In the genomic region with DNA sequence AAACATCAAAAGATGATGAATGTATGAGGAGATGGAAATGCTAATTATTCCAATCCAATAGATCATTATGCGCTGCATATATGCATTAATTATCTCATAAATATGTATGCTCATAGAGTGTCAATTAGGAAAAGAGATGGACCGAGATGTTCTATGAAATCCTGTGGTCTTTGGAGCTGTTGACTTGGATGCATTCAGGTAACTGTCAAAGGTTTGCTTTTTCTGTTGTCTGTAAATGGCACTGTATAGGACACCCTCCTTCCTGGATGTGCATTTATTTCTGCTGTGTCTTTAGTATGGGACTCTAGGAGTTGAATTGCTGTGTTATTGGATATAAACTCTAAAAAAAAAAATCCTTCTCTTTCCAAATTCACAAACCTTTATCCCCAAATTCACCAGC, we compare ENCODE assay signal across 15 mouse cellular contexts.
A peak's percentile ranks its signal among the peaks of the same experiment; 100 is the strongest.
DNase-seq lines count a peak whose midpoint lies in the region; ATAC-seq and TF ChIP-seq lines count a peak whose summit lies in the region.
"Had no signal": no experiment of that assay in that cellular context is flagged by ENCODE, and none has a peak within 500 bp of the region (broad histone marks: within the 10 kb centered on the region; RNA-seq: fewer than 3 reads in every experiment).

No protein-coding gene starts in this region.

- H3K36me3 ChIP-seq in hindbrain, embryonic 12.5 days = no peaks in the 10 kb centered on the region
- H3K36me3 ChIP-seq in hindbrain, embryonic 10.5 days = no peaks in the 10 kb centered on the region
- H3K36me3 ChIP-seq in midbrain, embryonic 12.5 days = no peaks in the 10 kb centered on the region
- no peaks in the 10 kb centered on the region for H3K36me3 ChIP-seq in midbrain, embryonic 10.5 days
- no peaks in the 10 kb centered on the region for H3K36me3 ChIP-seq in forebrain, embryonic 15.5 days
- no peaks in the 10 kb centered on the region for H3K36me3 ChIP-seq in forebrain, postnatal 0 days (ENCODE audit: insufficient read depth)
- H3K36me3 ChIP-seq: embryonic facial prominence, embryonic 10.5 days; heart, embryonic 13.5 days had no signal

- WGBS in hindbrain, embryonic 12.5 days = 61% methylated on average over 2 of the region's 2 CpGs
- WGBS in hindbrain, embryonic 10.5 days = 85% methylated on average over 2 of the region's 2 CpGs
- 72% methylated on average over 2 of the region's 2 CpGs for WGBS in midbrain, embryonic 12.5 days
- 84% methylated on average over 2 of the region's 2 CpGs for WGBS in midbrain, embryonic 10.5 days
- WGBS in forebrain, embryonic 15.5 days = 43% methylated on average over 2 of the region's 2 CpGs
- 43% methylated on average over 2 of the region's 2 CpGs for WGBS in forebrain, postnatal 0 days

- TF ChIP-seq CTCF in forebrain, postnatal 0 days (IDR thresholded peaks at IDR 0.05; ENCODE audit: low read depth) = no peak

- ATAC-seq in hindbrain, embryonic 12.5 days (ENCODE audit: low FRiP score) = 0 out of 2 replicates have a peak, but pooled peaks have one; percentile 16
- no peak for ATAC-seq in midbrain, embryonic 12.5 days (ENCODE audit: low FRiP score, low read depth)
- peak; percentile 53; the same call in 1 of the 2 replicates for ATAC-seq in forebrain, embryonic 15.5 days (replicated peaks)
- peak; percentile 11; the same call in 1 of the 2 replicates for ATAC-seq in forebrain, postnatal 0 days
- ATAC-seq: intestine, embryonic 16.5 days had no signal

- no peaks in the 10 kb centered on the region for H3K27me3 ChIP-seq in hindbrain, embryonic 12.5 days
- H3K27me3 ChIP-seq in hindbrain, embryonic 10.5 days (ENCODE audit: insufficient read depth, poor library complexity, severe bottlenecking) = no peaks in the 10 kb centered on the region
- H3K27me3 ChIP-seq in midbrain, embryonic 12.5 days = no peaks in the 10 kb centered on the region
- H3K27me3 ChIP-seq in midbrain, embryonic 10.5 days (ENCODE audit: low read depth, poor library complexity, severe bottlenecking) = no peaks in the 10 kb centered on the region
- H3K27me3 ChIP-seq in forebrain, embryonic 15.5 days = no peaks in the 10 kb centered on the region
- H3K27me3 ChIP-seq in forebrain, postnatal 0 days (ENCODE audit: insufficient read depth, low read length) = no peaks in the 10 kb centered on the region
- H3K27me3 ChIP-seq: heart, embryonic 13.5 days had no signal

- peaks cover 14% of the 10 kb centered on the region for H3K4me1 ChIP-seq in hindbrain, embryonic 12.5 days
- peaks cover 21% of the 10 kb centered on the region for H3K4me1 ChIP-seq in hindbrain, embryonic 10.5 days (replicated peaks)
- peaks cover 12% of the 10 kb centered on the region for H3K4me1 ChIP-seq in midbrain, embryonic 12.5 days
- peaks cover 19% of the 10 kb centered on the region for H3K4me1 ChIP-seq in midbrain, embryonic 10.5 days
- peaks cover 31% of the 10 kb centered on the region for H3K4me1 ChIP-seq in forebrain, embryonic 15.5 days
- peaks cover 18% of the 10 kb centered on the region for H3K4me1 ChIP-seq in forebrain, postnatal 0 days (ENCODE audit: insufficient read depth)

- no peak overlapping the region for H3K9ac ChIP-seq in hindbrain, embryonic 12.5 days
- H3K9ac ChIP-seq in midbrain, embryonic 12.5 days (replicated peaks) = no peak overlapping the region
- H3K9ac ChIP-seq in forebrain, embryonic 15.5 days (replicated peaks) = no peak overlapping the region
- H3K9ac ChIP-seq in forebrain, postnatal 0 days = no peak overlapping the region
- H3K9ac ChIP-seq: heart, embryonic 13.5 days had no signal

- H3K27ac ChIP-seq in hindbrain, embryonic 12.5 days = 0 out of 2 replicates have a peak overlapping the region, but pooled peaks have one; percentile 18
- H3K27ac ChIP-seq in hindbrain, embryonic 10.5 days = no peak overlapping the region
- H3K27ac ChIP-seq in midbrain, embryonic 12.5 days (replicated peaks) = peak overlapping the region; percentile 56; the same call in 1 of the 2 replicates
- H3K27ac ChIP-seq in midbrain, embryonic 10.5 days (replicated peaks) = no peak overlapping the region
- peak overlapping the region; percentile 75 for H3K27ac ChIP-seq in forebrain, embryonic 15.5 days (replicated peaks)
- peak overlapping the region; percentile 78 for H3K27ac ChIP-seq in forebrain, postnatal 0 days (ENCODE audit: low read depth, low read length)
- H3K27ac ChIP-seq: embryonic facial prominence, embryonic 10.5 days; heart, embryonic 13.5 days had no signal

- no peak for DNase-seq in hindbrain, embryonic 10.5 days (ENCODE audit: low spot score)
- DNase-seq in midbrain, embryonic 10.5 days (ENCODE audit: low spot score) = no peak
- no peak for DNase-seq in forebrain, postnatal 0 days
- DNase-seq in retina, embryonic 14.5 days (ENCODE audit: low spot score) = no peak
- DNase-seq in kidney, adult 11 months = no peak
- DNase-seq: adrenal gland, adult 2 months; adrenal gland, postnatal 25 days; gastrocnemius, postnatal 14 days; heart, postnatal 36 days had no signal

- no peaks in the 10 kb centered on the region for H3K9me3 ChIP-seq in hindbrain, embryonic 12.5 days (replicated peaks)
- no peaks in the 10 kb centered on the region for H3K9me3 ChIP-seq in hindbrain, embryonic 10.5 days
- H3K9me3 ChIP-seq in midbrain, embryonic 12.5 days = no peaks in the 10 kb centered on the region
- no peaks in the 10 kb centered on the region for H3K9me3 ChIP-seq in midbrain, embryonic 10.5 days (replicated peaks)
- H3K9me3 ChIP-seq in forebrain, embryonic 15.5 days = no peaks in the 10 kb centered on the region
- no peaks in the 10 kb centered on the region for H3K9me3 ChIP-seq in forebrain, postnatal 0 days (ENCODE audit: low read length)
- H3K9me3 ChIP-seq: embryonic facial prominence, embryonic 10.5 days; heart, embryonic 13.5 days had no signal

- no peak overlapping the region for H3K4me2 ChIP-seq in hindbrain, embryonic 12.5 days (replicated peaks)
- no peak overlapping the region for H3K4me2 ChIP-seq in midbrain, embryonic 12.5 days (replicated peaks)
- no peak overlapping the region for H3K4me2 ChIP-seq in forebrain, embryonic 15.5 days (replicated peaks)
- no peak overlapping the region for H3K4me2 ChIP-seq in forebrain, postnatal 0 days (ENCODE audit: low read depth)
- H3K4me2 ChIP-seq: heart, embryonic 13.5 days had no signal

- no peak overlapping the region for H3K4me3 ChIP-seq in hindbrain, embryonic 12.5 days
- H3K4me3 ChIP-seq in hindbrain, embryonic 10.5 days = no peak overlapping the region
- no peak overlapping the region for H3K4me3 ChIP-seq in midbrain, embryonic 12.5 days
- no peak overlapping the region for H3K4me3 ChIP-seq in midbrain, embryonic 10.5 days
- no peak overlapping the region for H3K4me3 ChIP-seq in forebrain, embryonic 15.5 days
- no peak overlapping the region for H3K4me3 ChIP-seq in forebrain, postnatal 0 days (ENCODE audit: low read depth, low read length)
- H3K4me3 ChIP-seq: embryonic facial prominence, embryonic 10.5 days; heart, embryonic 13.5 days had no signal

Comparison
In these comparisons a context has a peak if more than half of its experiments do, and no peak if none do; other contexts are left out.
1. H3K27ac ChIP-seq: peak in hindbrain, embryonic 12.5 days (single experiment), midbrain, embryonic 12.5 days (single experiment), forebrain, embryonic 15.5 days (single experiment) and forebrain, postnatal 0 days (single experiment); none in hindbrain, embryonic 10.5 days (single experiment) and midbrain, embryonic 10.5 days (single experiment).